ENCODE assay signal across 24 mouse cellular contexts in the genomic region with DNA sequence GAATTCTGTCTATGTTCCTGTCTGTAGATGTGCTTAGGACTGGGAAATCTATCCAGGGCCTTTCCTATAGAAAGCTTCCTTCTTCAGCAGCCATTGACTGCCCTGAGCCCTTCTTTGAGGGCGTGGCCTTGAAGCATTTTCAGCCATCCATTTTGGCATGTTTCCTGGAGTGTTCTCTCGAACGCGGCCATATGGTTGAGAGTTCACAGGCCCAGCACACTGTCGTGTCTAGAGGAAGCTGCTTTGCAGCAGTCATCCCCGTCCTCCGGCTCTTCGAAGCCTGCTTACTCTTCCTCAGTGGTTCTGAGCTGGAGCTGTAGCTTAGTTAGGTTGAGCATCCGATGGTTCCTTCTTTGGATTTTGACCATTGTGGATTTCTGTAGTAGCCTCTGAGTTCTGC.
DNase-seq lines count a peak whose midpoint lies in the region; ATAC-seq and TF ChIP-seq lines count a peak whose summit lies in the region.
"Had no signal": no experiment of that assay in that cellular context is flagged by ENCODE, and none has a peak within 500 bp of the region (broad histone marks: within the 10 kb centered on the region; RNA-seq: fewer than 3 reads in every experiment).

No protein-coding gene starts in this region.

- no peak for ATAC-seq in hindbrain, postnatal 0 days
- ATAC-seq in stomach, embryonic 15.5 days (ENCODE audit: insufficient read depth, low FRiP score, low read depth) = no peak
- no peak for ATAC-seq in stomach, postnatal 0 days (ENCODE audit: low FRiP score, low TSS enrichment)
- ATAC-seq: forebrain, embryonic 14.5 days; inflammation-experienced regulatory T-cells, adult 6 months; Patski had no signal

- no peak overlapping the region for H3K27ac ChIP-seq in hindbrain, postnatal 0 days
- no peak overlapping the region for H3K27ac ChIP-seq in hindbrain, embryonic 10.5 days
- H3K27ac ChIP-seq in stomach, embryonic 15.5 days = peak overlapping the region; percentile 48; the same call in 1 of the 2 replicates
- no peak overlapping the region for H3K27ac ChIP-seq in stomach, postnatal 0 days (replicated peaks)
- H3K27ac ChIP-seq: heart, adult 2 months; hindbrain, embryonic 12.5 days; limb, embryonic 13.5 days; liver, embryonic 14.5 days; macrophage; neural tube, embryonic 12.5 days had no signal

- no peak for TF ChIP-seq CTCF in hindbrain, postnatal 0 days (IDR thresholded peaks at IDR 0.05; ENCODE audit: low read depth)
- TF ChIP-seq CTCF in stomach, postnatal 0 days (IDR thresholded peaks at IDR 0.05; ENCODE audit: low read depth) = no peak

- no peak overlapping the region for H3K9ac ChIP-seq in hindbrain, postnatal 0 days (replicated peaks; ENCODE audit: low read length)
- H3K9ac ChIP-seq in stomach, embryonic 15.5 days = no peak overlapping the region
- H3K9ac ChIP-seq in stomach, postnatal 0 days (ENCODE audit: low read length) = no peak overlapping the region
- H3K9ac ChIP-seq: hindbrain, embryonic 12.5 days; limb, embryonic 13.5 days; liver, embryonic 14.5 days; neural tube, embryonic 12.5 days had no signal

- no peaks in the 10 kb centered on the region for H3K27me3 ChIP-seq in hindbrain, postnatal 0 days (ENCODE audit: insufficient read depth, low read length)
- H3K27me3 ChIP-seq in hindbrain, embryonic 10.5 days (ENCODE audit: insufficient read depth, poor library complexity, severe bottlenecking) = no peaks in the 10 kb centered on the region
- no peaks in the 10 kb centered on the region for H3K27me3 ChIP-seq in stomach, embryonic 15.5 days (replicated peaks)
- no peaks in the 10 kb centered on the region for H3K27me3 ChIP-seq in stomach, postnatal 0 days (ENCODE audit: control insufficient read depth, insufficient read depth, low read length)
- H3K27me3 ChIP-seq: hindbrain, embryonic 12.5 days; limb, embryonic 13.5 days; neural tube, embryonic 12.5 days; Patski had no signal

- H3K4me3 ChIP-seq in hindbrain, postnatal 0 days (ENCODE audit: low read length) = no peak overlapping the region
- no peak overlapping the region for H3K4me3 ChIP-seq in hindbrain, embryonic 10.5 days
- H3K4me3 ChIP-seq in stomach, embryonic 15.5 days (replicated peaks) = no peak overlapping the region
- no peak overlapping the region for H3K4me3 ChIP-seq in stomach, postnatal 0 days (ENCODE audit: low read depth, low read length)
- H3K4me3 ChIP-seq: erythroblast, embryonic 14.5 days; heart, adult 2 months; hindbrain, embryonic 12.5 days; limb, embryonic 13.5 days; neural tube, embryonic 12.5 days had no signal

- H3K9me3 ChIP-seq in hindbrain, postnatal 0 days (ENCODE audit: low read length) = no peaks in the 10 kb centered on the region
- no peaks in the 10 kb centered on the region for H3K9me3 ChIP-seq in hindbrain, embryonic 10.5 days
- H3K9me3 ChIP-seq in stomach, embryonic 15.5 days = no peaks in the 10 kb centered on the region
- no peaks in the 10 kb centered on the region for H3K9me3 ChIP-seq in stomach, postnatal 0 days (ENCODE audit: control insufficient read depth, low read length)
- H3K9me3 ChIP-seq: hindbrain, embryonic 12.5 days; limb, embryonic 13.5 days; neural tube, embryonic 12.5 days had no signal

- no peaks in the 10 kb centered on the region for H3K36me3 ChIP-seq in hindbrain, postnatal 0 days (ENCODE audit: insufficient read depth, low read length)
- no peaks in the 10 kb centered on the region for H3K36me3 ChIP-seq in hindbrain, embryonic 10.5 days
- H3K36me3 ChIP-seq in stomach, embryonic 15.5 days = no peaks in the 10 kb centered on the region
- H3K36me3 ChIP-seq in stomach, postnatal 0 days (ENCODE audit: control insufficient read depth, insufficient read depth, low read length) = no peaks in the 10 kb centered on the region
- H3K36me3 ChIP-seq: hindbrain, embryonic 12.5 days; neural tube, embryonic 12.5 days had no signal

- intact Hi-C loops in left cerebral cortex, postnatal 4 days (cut with DNase I) = no loop called here

- no peak for TF ChIP-seq EP300 in stomach, postnatal 0 days (optimal IDR thresholded peaks at IDR 0.05)

- H3K4me2 ChIP-seq in hindbrain, postnatal 0 days (ENCODE audit: low read depth, low read length) = no peak overlapping the region
- no peak overlapping the region for H3K4me2 ChIP-seq in stomach, embryonic 15.5 days
- H3K4me2 ChIP-seq in stomach, postnatal 0 days (replicated peaks; ENCODE audit: low read depth) = no peak overlapping the region
- H3K4me2 ChIP-seq: hindbrain, embryonic 12.5 days; limb, embryonic 13.5 days; midbrain, embryonic 11.5 days; neural tube, embryonic 12.5 days had no signal

- WGBS in hindbrain, postnatal 0 days = 71% methylated on average over 9 of the region's 9 CpGs
- WGBS in hindbrain, embryonic 10.5 days = 92% methylated on average over 9 of the region's 9 CpGs
- 71% methylated on average over 9 of the region's 9 CpGs for WGBS in stomach, embryonic 15.5 days
- 56% methylated on average over 9 of the region's 9 CpGs for WGBS in stomach, postnatal 0 days

- DNase-seq in hindbrain, postnatal 0 days (ENCODE audit: low spot score) = peak; percentile 43
- no peak for DNase-seq in hindbrain, embryonic 10.5 days (ENCODE audit: low spot score)
- peak; percentile 38 for DNase-seq in left cerebral cortex, postnatal 4 days
- no peak for DNase-seq in left cerebral cortex, adult 11 months (ENCODE audit: low spot score)
- DNase-seq in stomach, postnatal 0 days (ENCODE audit: low spot score) = no peak
- no peak for DNase-seq in right cerebral cortex, adult 2 months (ENCODE audit: low spot score in 2 of 2)
- DNase-seq: adrenal gland, postnatal 14 days; cerebellum, adult 11-12 months; cerebellum, postnatal 36 days; gastrocnemius, postnatal 25 days; heart, adult 2 months; kidney, postnatal 36 days; thymus, postnatal 25 days had no signal

- no peaks in the 10 kb centered on the region for H3K4me1 ChIP-seq in hindbrain, postnatal 0 days (ENCODE audit: insufficient read depth, low read length)
- H3K4me1 ChIP-seq in hindbrain, embryonic 10.5 days (replicated peaks) = no peaks in the 10 kb centered on the region
- peaks cover 5% of the 10 kb centered on the region; the same call in 1 of the 2 replicates for H3K4me1 ChIP-seq in stomach, embryonic 15.5 days
- H3K4me1 ChIP-seq in stomach, postnatal 0 days (replicated peaks; ENCODE audit: control insufficient read depth, insufficient read depth) = no peaks in the 10 kb centered on the region
- H3K4me1 ChIP-seq: hindbrain, embryonic 12.5 days; neural tube, embryonic 12.5 days had no signal

Comparison
In these comparisons a context has a peak if more than half of its experiments do, and no peak if none do; other contexts are left out.
1. DNase-seq: peak in hindbrain, postnatal 0 days (single experiment) and left cerebral cortex, postnatal 4 days (single experiment); none in hindbrain, embryonic 10.5 days (single experiment), left cerebral cortex, adult 11 months (single experiment), stomach, postnatal 0 days (single experiment) and right cerebral cortex, adult 2 months (0 of 2).